Mouse (Mus musculus): ENCODE measurements around the gene Gal3st2b.
"Not testable (repeated sequence)": the region's sequence is repeated elsewhere in the genome, so short reads cannot be mapped to it uniquely, and the experiment has no call there.

Gal3st2b gene

DNA sequence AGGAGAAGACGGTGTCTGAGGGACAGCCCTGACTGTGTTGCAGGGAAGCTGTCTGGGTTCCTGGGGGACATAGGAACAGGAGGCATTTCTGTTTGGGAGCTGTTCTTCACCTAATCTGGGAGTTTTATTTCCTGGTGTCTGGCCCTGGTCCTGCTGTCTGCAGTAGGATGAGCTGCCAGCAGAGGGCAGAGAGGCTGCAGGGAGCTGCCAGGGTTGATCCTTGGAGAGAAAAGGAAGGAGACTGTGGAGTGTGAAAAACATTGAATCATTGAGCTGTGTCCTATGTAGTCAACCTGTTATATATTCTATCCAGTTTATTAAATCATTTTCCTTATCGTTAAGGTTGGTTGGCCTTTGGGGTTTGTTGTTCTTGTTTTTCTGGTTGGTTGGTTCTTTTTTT, 62.8 kb downstream of the Gal3st2b start:
- DNase-seq (ENCODE audit: low read depth), result not testable (repeated sequence)

DNA sequence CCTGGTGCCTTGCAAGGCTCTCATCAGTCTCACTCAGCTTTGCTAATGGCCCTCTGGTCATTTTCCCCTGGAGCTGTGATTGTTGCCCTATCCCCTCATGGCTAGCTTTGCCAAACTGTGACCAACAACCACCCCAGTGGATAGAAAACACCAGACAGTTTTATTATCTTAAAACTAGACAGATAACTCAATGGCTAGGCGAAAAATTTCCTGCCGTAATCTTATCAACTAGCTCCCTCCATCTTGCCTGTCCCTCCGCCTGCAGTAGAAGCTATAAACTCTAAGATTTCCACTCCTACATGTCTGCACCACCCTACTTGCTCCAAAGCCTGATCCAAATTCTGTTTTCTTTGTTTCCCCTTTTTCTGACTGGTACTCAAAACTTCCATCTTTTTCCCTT, 68.1 kb downstream of the Gal3st2b start:
- no peak for DNase-seq (ENCODE audit: low read depth)

DNA sequence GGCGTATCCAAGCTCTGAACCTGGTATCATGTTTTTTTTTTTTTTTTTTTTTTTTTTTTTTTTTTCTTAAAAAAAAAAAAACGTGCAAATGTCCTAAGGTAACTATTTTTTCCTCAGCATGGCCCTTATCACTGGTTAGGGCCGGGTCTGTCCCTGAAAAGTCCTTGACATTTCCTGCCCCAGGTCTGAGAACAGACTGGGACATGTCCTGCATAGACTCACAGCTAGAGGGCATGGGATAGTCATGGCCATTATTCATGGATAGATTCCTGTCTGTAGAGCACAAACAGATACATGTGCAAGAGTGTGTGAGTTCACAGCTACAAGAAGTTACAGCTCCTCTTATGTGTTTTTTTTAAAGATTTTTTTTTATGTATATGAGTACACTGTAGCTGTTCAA, 70.7 kb downstream of the Gal3st2b start:
- DNase-seq (ENCODE audit: low read depth), result no peak

DNA sequence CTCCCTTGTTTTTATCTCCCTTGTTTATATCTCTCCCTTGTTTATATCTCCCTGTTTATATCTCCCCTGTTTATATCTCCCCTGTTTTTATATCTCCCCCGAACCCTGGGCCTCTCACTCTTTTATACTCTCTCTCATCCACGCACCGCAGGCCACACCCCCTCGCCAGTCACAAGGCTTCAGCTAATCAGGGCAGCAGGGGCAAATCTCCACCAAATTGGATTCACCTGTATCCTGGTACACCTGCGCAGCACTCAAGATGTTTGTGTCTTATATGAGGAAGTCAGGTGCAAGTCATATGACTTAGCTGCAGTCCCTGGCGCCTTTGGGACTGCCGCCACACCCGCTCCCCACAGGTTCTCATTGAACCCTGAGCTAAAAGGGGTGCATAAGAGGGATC, 72.1 kb downstream of the Gal3st2b start, which contains the start of gene Gal3st2c:
Gal3st2c (plus strand) TSS at position 301 of the 400 bp plus-strand sequence.
- not testable (repeated sequence) for DNase-seq (ENCODE audit: low read depth)

DNA sequence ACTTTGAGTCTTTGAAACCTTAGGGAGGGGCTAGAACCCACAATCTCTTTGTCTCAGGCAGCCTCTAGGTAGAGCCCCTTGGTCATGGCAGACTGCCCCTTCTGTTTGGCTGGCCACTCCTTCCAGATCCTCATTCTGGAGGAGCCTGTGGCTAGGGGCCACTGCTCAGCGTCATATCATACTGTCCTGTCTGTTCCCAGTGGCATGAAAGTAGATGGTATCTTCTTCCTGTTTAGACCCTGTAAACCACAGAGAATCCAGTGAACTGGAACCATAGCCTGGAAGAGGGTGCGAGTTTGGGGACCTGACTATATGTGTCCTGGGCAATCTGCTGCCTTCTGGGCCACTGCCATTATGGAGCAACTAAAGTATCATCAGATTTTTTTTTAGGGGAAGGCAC, 73.0 kb downstream of the Gal3st2b start:
- DNase-seq (ENCODE audit: low read depth), result not testable (repeated sequence)

DNA sequence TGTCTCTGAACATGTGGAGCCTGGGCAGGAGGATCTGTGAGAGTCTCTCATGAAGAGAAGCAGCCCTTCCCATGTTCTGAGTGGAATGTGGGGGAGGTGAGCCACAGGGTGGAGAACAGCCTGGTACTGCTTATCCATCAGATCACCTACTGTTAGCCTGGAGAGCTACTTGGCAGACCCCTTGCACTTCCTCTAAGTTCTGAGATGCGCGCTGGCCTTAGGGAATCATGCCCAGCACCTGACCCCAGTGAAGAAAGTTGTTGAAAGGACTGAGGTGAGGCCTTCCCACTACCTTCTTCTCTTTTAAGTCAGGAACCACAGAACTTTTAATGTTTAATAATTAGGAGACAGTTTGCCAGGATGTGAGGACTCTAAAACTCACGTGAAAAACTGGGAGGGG, 73.4 kb downstream of the Gal3st2b start:
- DNase-seq (ENCODE audit: low read depth), result not testable (repeated sequence)

Measured in naive thymus-derived CD4-positive, alpha-beta T cell, adult 2 months (primary cell).